Mouse (Mus musculus): ENCODE data around the gene Agr3.

Agr3 gene

GRCm38 (mm10) chr12:35925402-35925801 is at the start of gene Agr3:
Gene Agr3, plus strand, starts transcription at chr12:35925620.
- DNase-seq = no peak

GRCm38 (mm10) chr12:35884892-35885558 is 40.4 kb upstream of the Agr3 start:
- DNase-seq = no peak

DNA sequence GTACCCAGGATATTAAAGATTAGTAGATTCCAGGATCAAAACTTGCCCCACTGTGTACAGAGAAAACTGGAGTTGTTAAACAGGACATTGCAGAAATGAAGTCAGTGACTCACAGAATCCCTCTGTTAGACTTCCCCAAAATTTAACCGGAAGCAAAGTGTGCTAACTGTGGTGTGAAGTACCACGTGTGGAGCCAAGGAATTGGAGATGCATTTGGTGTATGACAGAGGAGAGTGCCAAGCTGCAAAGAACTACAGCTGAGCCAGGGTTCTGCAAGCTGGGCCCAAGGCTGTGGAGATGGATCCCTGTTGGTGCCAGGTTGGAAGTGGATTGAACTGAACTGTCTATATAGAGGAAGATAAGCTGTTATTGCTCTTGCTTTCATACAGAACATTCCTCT is 36.0 kb upstream of the Agr3 start:
- no peak for DNase-seq

DNA sequence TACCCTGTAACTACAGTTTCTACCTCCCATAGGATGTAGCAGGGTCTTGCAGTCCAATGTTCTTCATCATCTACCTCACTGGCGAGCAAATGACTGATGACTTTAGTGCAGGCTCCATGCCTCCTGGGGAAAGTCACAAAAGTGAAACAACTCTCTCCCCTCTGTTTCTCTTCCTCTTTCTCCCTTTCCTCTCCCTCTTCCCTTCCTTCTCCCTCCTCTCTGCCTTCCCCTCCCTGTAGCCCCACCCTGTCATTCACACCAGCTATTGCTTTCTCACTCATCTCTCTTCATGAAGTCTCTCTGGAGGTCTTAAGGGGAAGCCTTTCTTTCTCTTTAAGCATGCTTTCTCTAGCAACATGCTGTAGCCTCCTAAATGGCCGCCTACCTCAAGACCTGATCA is 34.7 kb upstream of the Agr3 start:
- no peak for DNase-seq

DNA sequence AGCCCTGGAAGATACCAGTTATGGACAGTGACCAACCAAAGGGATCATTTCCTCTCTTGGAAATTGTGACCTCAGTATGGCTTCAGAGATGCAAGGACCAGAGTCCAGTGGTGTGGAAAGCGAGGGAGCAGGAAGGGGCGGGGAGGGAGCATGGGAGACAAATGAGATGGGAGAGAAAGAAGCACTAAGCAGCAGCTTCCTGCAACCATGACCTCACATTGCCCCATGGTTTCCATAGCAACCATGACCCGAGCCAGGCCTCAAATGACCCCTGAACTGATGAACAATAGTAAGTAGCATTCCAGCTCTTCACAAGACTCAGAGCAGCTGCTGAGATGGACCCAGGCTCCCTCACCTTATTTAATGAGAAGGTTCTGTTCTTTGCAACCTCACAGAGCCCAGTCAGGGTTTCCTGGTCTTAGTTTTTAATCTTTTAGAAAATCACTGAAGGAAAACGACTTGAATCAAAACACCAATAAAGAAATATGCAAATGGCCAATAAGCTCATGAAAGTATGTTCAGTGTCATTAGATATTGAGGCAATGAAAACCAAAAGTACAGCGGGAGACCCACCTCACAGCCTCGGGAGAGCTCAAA is 31.0 kb upstream of the Agr3 start:
- DNase-seq = no peak

DNA sequence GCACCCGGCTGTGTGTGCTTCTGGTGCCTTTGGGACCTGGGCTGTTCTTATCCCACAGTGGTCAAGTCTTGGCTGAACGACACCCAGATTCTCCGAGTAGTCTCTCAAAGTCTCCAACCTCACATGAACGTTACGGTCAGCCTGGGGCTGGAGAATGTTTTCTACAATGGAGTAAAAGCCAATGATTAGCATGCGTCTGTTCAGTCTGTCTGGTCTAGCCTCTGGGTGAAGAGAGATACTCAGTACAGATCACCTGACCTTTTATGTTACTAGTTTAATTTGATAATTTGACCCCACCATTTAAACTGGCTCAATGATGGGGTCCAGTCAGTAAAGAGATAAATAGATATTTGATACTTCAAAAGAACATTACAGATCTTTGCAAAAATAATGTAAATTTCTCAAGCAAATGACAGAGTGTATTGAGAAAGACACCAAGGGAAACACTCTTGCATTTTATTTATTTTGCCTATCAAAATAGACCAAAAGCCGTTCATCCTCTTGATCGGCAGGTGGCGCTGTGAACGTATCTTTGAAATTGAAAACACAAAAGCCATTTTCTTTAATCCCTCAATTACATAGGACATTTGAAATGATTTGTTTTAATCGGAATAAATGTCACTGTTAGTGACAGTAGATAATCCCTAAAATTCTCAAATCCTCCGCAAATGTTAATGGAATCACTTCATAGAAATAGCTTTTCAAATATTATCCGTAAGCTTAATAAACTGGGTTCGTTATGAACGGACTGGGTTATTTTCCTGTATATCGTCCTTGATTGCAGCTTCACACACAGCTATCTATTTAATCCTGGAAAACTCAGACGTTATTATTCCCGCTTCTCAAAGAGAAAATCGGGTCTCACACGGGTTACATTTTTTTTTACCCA is 29.3 kb upstream of the Agr3 start:
- DNase-seq = peak; percentile 52

DNA sequence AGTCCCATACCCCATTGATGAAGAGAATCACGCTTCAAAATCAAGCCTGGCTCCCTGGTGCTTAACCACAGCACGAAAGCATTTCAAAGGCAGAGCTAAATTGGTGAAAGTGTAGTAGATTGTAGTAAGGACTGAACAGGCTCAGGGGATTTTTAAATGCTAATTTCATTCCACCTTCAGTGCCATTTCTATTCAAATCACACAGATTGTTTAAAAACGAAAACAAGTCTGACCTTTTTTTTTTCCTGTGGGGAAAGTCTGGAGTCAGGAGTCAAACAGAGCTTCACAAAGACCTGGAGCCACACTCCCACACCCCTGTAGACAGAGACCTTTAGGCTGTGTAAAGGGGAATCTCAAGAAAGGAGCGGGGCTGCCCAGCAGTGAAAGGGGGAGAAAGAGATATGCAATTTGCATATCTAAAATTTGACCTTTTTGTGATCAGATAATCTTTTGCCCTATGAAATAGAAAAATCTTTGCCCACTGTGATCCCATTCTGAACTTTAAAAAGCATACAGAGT is 28.6 kb upstream of the Agr3 start:
- DNase-seq = no peak

DNA sequence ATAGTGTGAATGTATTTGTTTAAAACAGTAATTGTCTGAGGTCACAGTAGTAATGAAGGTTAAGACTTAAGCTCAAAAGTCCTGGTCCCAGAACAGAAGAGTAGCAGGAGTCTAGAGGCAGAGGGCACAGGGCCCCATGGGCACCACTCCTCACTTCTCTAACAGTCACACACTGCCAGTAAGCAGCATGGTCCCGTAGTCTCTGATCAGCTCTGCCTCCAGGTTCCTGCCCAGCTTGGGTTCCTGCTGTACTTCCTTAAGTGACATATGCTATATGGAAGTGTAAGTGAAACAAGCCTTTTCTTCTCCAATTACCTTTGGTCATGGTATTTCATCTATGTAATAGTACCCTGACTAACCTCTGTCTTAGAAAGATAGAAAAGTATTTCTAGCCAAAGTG is 14.8 kb upstream of the Agr3 start:
- no peak for DNase-seq

DNA sequence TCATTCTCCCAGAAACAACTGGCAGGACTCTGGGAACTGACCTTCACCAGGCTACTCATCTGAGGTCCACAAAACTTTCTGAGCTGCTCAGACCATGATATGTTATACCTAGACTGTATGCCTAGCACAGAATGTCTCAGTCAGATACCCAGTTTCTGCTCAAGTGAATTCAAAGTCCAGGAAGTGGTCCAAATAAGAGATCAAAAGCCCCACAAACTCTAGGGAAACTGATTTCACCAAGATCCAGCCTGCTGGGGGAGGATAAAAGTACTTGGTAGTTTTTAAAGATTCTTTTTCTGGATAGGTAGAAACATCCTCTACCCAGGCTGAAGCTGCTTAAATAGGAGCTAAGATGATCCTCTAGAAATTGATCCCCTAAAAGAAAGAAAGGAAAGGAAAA is 9.6 kb upstream of the Agr3 start:
- no peak for DNase-seq

DNA sequence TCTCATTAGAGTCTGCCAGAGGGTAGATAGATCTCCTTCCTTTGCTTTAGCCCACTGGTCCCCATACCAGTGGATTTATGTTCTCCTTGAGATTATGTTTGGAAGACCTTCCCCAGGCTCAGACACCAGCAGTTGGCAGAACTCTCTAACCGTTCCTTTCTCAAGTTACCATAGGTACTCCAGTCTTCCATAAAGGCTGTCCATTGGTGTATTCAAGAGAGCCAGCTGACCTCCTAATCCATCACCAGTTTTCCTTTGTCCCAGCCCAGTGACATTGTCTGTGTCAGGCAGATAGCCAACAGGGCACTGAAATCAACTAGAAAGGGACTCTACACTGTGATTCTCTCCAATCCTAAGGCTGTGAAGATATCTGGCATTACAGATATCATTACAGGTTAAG is 9.0 kb upstream of the Agr3 start:
- no peak for DNase-seq

GRCm38 (mm10) chr12:35918031-35918430 is 7.4 kb upstream of the Agr3 start:
- no peak for DNase-seq

GRCm38 (mm10) chr12:35927804-35928203 is 2.4 kb downstream of the Agr3 start:
- no peak for DNase-seq

- no peak for DNase-seq
Measured at GRCm38 (mm10) chr12:35932816-35933215, 7.4 kb downstream of the Agr3 start.

GRCm38 (mm10) chr12:35951757-35952156 is 26.3 kb downstream of the Agr3 start:
- no peak for DNase-seq

- DNase-seq = no peak
Measured at GRCm38 (mm10) chr12:35957235-35957634, 31.8 kb downstream of the Agr3 start.

GRCm38 (mm10) chr12:35966098-35966767 is 40.8 kb downstream of the Agr3 start:
- no peak for DNase-seq

GRCm38 (mm10) chr12:35966768-35967141 is 41.3 kb downstream of the Agr3 start:
- no peak for DNase-seq

DNA sequence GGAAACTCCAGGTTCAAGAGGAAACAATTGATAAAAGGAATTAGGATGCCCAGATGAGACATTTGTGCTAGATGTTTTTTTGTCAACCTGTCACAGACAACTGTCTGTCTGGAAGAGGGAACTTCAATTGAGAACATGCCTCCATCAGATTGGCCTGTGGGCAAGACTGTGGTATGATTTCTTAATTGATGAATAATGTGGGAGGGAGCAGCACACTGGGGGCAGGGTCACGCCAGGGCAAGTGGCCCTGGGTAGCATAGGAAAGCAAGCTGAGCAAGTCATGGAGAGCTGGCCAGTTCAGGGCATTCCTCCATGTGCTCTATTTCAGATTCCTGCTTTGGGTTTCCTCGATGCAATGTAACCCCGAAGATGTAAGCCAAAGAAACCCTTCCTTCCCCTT is 50.5 kb downstream of the Agr3 start:
- no peak for DNase-seq

DNA sequence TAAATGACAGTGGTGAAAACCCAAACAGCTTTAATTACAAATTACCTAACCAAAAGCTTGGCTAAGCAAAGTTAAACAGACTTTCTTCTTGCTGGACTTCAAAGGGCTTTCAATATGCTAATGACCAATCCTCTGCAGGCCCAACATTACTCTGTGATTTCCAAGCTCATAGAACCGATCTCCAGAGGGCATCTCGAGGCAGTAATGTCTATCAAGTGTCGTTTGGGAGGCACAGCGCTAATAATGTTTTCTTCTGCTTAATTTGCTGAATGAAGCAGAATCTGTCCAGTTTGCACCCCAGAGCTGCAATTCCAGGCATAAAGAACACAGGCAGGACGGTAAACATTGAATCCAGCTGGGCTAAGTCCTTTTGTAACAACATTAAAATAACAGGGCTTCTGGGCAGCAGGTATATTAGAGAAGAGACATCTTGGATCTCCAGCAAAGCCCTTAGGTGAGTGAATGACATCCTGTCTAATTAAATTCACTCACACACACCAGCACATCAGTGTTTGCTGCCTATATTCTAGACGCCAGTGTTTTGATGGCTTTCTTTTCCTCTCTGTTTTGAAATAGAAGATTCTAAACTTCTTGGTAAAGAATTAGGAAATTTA is 52.3 kb downstream of the Agr3 start:
- no peak for DNase-seq

GRCm38 (mm10) chr12:35979625-35980024 is 54.2 kb downstream of the Agr3 start:
- no peak for DNase-seq

DNA sequence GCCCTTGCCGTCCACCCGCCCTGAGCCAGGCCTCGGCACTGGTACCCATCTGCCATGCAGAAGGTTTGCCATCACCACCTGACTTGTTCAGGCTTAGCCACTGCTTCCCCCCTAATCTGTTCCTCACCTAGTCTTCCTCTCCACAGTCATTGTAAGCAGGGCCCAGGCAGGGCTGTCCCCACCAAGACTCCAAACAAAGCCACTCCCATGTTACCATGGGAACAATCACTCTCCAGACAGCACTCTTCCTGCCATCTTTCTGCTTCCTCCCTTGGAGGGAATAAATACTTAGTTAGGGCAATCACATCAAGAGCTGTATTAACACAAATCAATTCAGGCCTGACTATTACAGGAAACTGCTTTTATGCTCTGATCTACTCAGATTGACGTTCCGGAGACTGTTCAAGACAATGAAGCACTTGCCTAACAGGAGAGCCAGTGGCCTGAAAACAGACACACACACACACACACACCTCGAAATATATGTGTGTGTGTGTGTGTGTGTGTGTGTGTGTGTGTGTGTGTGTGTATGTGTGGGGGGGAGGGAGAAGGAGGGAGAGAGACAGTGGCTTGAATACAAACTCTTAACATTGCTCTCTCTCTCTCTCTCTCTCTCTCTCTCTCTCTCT is 56.4 kb downstream of the Agr3 start:
- no peak for DNase-seq

- DNase-seq = no peak
Measured at GRCm38 (mm10) chr12:35983472-35983871, 58.1 kb downstream of the Agr3 start.
